Mouse (Mus musculus): ENCODE measurements around the gene Zar1l.
A peak's percentile ranks its signal among the peaks of the same experiment; 100 is the strongest.

The Zar1l gene

DNA sequence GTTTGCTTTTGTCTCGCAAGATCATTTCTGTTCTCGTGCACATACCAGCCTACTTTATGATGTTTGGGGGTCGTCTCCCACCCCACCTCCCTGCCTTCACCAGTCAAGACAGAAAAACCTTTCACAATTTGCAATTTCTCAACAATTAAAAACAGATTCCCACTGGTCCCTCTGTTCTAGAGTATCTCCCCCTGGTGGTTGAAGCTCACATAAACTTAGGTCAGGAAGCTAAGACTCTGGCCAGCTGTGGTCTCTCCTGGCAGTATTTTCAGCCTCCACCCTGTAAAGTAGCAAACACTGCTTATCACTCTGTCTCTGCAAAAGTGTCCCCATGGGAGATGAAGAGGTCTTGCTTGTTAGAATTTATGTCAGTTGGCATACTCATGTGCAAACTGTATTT is 32.8 kb downstream of the Zar1l start:
- no peak for DNase-seq (ENCODE audit: low spot score in 2 of 2)

DNA sequence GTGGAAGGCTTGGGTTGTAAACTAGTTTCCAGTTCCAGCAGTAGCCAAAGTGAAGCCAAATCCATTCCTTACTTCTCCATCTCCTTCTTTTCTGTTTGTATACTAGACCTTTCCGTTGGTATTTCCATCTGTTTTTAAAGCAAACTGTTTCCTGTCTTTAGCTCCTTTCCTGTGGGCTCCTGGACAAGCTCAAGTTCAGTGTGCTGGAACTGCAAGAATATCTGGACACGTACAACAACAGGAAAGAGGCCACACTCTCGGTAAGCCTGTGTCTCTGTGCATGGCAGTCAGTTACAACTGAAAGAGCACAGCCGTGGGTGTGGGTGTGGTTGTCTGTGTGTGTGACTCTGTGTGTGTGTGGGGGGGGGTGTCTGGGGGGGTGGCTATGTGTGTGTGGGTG is 39.4 kb downstream of the Zar1l start:
- DNase-seq (ENCODE audit: low spot score in 2 of 2), result no peak

DNA sequence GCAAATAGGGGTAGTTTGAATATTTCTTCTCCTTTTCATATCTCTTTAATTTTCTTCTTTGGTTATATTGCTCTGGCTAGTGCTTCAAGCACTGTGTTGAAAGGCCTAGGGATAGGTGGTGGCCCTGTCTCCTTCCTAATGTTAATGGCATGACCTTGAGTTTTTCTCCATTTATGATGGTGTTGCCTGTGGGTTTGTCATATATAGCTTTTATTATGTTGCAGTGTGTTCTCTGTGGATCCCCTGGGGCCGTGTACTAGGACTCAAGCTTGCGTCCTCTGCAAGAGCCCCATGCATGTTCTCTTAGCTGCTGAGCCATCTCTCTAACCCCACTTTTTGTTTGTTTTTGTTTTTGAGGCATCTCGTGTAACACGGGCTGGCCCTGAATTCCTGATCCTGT is 40.6 kb downstream of the Zar1l start:
- DNase-seq (ENCODE audit: low spot score in 2 of 2), result no peak

DNA sequence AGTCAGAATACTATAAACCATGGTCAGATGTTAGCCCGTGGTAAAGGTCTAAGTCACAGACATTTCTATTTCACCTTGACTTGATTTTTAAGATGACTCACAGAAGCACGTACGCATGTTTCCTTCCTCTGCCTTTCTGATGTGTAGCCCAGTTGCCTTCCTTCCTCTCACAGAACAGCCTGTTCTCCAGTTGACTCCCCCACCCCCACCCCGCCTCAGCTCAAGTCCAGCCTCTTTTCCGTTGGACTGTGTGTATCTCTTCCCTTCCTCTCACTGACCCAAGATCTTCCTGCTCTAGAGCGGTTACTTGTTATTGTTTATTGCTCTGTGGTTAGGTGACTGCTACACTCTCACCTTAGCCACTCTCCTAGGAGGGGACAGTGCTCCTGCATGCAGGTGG is 49.5 kb downstream of the Zar1l start:
- no peak for DNase-seq (ENCODE audit: low spot score in 2 of 2)

DNA sequence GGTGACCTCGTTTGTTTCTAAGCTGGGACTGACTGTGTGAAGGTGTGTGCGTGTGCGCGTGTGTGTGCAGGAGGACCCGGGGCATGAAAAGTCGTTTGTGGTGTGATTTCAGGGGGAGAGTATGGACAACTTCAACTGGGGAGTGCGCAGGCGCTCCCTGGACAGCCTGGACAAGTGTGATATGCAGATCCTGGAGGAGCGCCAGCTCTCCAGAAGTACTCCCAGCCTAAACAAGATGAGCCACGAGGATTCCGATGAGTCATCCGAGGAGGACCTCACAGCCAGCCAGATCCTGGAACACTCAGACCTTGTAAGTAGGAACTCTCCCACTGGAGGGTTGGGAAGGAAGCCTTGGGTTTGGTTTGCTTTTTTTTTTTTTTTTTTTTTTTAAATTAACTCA is 51.8 kb downstream of the Zar1l start:
- DNase-seq (ENCODE audit: low spot score in 2 of 2), result peak; percentile 66 to 81

DNA sequence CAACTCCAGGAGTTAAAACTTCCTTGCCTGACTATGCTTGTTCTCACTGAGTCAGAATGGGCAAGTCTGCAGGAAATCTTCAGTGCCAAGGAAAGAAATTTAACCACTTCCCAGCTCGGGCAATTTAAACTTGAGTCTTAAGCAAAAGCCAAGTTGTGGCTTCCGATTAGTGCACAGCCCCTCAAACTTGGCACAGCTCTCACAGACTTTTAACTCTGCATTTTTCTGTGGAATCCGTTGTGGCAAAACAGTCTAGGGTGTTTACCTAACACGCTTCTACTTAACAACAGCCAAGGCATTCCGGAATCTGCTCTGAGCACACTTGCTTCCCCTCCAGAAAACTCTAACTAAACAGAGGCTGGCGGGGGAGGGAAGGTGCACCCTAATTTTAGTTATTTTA is 52.7 kb downstream of the Zar1l start:
- DNase-seq (ENCODE audit: low spot score in 2 of 2), result no peak

DNA sequence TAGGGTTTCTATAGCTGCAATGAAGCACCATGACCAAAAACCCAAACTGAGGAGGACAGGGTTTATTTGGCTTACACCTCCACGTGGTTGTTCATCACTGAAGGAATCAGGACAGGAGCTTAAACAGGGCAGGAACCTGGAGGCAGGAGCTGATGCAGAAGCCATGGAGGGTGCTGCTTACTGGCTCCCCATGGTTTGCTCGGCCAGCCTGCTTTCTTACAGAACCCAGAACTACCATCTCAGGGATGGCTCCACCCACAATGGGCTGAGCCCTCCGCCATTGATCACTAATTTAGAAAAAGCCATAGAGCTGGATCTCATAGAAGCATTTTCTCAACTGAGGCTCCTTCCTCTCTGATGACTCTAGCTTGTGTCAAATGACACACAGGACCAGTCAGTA is 53.2 kb downstream of the Zar1l start:
- DNase-seq (ENCODE audit: low spot score in 2 of 2), result no peak

DNA sequence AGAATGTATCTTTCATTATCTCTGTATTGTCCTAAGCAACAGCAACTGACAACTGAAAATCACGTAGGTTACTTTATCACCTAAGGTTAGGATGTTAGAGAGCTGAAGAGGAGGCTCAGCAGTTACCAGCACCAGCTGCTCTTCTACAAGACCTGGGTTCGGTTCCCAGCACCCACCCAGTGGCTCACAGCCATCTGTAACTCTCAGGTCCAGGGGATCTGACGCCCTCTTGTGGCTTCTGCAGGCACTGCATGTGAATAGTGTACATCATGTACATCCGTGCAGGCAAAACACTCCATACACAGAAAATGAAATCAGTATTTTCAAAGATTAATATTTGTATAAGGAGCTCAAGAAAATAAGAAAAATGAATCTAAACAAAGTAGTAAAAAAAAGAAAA is 58.2 kb downstream of the Zar1l start:
- no peak for DNase-seq (ENCODE audit: low spot score in 2 of 2)

DNA sequence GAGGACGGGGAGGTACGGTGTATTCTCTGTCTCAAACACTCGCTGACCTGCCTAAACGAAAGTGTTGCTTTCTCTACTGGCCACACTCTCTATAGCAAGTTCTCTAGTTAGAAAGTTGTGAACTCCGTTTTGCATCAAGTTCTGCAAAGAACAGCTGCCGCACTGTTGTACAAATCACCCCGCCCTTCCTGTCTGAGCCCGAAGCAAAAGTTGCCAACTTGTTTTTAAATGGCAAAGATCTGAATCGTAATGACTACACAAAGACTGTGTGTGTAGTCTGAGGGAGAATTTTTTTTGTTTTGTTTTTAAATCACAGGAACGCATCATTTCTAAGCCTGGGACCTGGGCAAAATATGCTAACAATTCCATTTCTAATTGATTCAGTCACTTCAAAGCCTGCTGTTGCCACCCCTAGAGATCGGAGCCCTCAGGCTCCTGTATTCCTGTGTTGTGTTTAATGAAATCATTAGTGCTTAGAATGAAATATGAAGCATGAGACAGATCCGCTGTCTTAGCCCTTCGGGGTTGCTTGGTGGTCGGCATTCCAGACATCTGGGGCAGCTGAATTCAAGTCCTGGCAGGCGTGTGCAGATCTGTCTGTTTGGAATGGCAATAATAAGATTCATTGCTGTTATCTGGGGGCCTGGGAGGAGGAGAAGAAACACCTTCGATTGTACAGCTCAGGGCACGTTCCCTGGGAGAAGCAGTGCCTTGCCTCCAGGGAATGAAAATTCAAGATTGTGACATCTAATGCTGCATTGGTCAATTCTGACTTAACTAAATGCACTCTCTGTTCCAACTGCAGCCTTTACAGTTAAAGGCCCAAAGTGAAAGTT is 59.8 kb downstream of the Zar1l start:
- no peak for DNase-seq (ENCODE audit: low spot score in 2 of 2)

DNA sequence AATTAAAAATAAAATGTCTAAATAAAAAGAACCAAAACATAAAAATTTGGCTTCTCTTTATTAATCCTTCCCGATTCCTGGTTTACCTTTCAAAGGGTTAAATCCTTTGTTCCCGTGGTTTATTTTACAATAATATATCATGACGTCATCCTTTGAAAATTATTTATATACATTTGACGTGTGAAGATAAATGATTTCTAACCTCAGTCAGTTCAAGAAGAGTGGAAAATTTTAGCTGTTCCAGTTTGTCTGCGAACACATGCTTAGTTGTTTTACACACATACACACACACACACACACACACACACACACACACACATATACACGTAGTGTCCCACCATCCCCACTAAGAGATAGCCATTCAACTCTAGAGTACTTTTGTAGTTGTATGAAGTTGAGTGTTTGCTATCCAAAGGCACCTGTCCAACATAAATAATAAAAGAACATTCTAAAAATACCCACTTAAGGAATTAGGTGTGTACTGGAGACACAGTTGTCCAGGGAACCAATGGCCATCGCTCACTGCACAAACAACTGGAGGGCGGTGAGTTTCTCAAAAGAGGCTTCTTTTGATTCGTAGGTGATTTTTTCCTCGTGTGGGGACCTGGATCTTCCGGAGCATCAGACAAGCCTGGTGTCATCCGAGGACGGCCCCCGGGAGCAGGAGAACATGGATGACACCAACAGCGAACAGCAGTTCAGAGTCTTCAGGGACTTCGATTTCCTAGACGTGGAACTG is 60.6 kb downstream of the Zar1l start:
- DNase-seq (ENCODE audit: low spot score in 2 of 2), result no peak
